Mouse (Mus musculus) stomach, postnatal 0 days (tissue): ENCODE data around the gene Cdan1.

Experiments
- CTCF ChIP-seq: IDR thresholded peaks from 2 replicates; pipeline ENCODE4 v1.5.1; 2016; ENCODE audit warnings: antibody characterized with exemption, low read depth, mild to moderate bottlenecking, moderate library complexity
- EP300 ChIP-seq: optimal IDR thresholded peaks from 2 replicates; pipeline ENCODE3; 2016; ENCODE audit warnings: antibody characterized with exemption

- TF ChIP-seq CTCF (no peak), EP300 (no peak)
Observed at GRCm38 (mm10) chr2:120748041-120748440, 101.9 kb downstream of the Cdan1 start.
